Mouse (Mus musculus) neutrophil, adult 5-6 weeks (primary cell): ENCODE measurements around the gene 2210011C24Rik. TPM values are rescaled to one million over a fixed set of nuclear protein-coding genes. Genes with fewer than 3 reads are reported as not detected.

Experiments
- ATAC-seq: fragments of 151-379, 151-347 bp; 2 replicates; pipeline ENCODE4 v1.8.0; 2017; ENCODE audit warnings: mild to moderate bottlenecking, moderate TSS enrichment; ENCODE audit not compliant: insufficient number of reproducible peaks, poor library complexity, low FRiP score, severe bottlenecking; ENCODE audit errors: extremely low read depth
- total RNA-seq: library from RNA; stranded (forward); fragments of 200-1000 nt; gene quantifications from 2 replicates; pipeline ENCODE4 v1.2.3, GENCODE M21; 2017

Gene 2210011C24Rik
- total RNA-seq, result not detected in 2 replicates

DNA sequence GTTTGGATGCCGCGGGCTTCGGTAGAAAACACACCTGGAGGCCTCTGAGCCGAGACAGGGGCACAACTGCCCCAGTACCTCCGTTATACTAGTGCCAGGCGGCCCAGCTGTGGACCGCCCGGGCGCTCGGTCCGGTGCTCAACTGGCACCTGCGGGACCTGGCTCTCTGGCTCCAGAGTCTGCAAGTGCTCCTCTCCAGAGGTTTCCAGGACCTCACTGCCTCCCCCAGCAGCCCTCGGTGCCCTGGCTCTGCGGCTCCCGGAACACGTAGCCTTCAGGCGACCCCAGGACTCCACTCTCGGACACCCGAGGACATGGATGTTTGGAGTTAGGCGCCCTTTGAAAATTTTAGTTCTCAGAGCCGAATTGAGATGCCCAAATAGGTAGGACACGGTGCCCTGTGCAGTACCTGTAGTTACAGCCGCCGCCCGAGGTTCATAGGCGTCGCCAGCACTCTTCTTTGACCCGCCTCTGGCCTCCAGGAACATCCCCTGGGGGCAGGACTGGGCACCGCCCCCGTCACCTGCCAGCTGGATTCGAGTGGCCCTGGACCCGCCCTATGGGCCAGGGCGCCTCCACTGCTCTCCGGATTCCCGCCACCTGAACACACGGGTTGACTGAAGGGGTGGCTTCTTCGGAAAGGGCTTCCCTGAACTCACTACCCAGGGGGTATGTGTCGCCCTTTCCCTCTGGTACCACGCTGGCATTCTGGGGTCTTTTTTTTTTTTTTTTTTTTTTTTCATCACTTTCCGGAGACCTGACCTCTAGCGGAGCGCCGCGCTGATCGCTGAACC lies at the start of gene 2210011C24Rik:
Gene 2210011C24Rik (minus strand): TSS at position 467 of the 794 bp plus-strand sequence.
- ATAC-seq, result 0 out of 2 replicates have a peak, but pooled peaks have one; percentile 7

DNA sequence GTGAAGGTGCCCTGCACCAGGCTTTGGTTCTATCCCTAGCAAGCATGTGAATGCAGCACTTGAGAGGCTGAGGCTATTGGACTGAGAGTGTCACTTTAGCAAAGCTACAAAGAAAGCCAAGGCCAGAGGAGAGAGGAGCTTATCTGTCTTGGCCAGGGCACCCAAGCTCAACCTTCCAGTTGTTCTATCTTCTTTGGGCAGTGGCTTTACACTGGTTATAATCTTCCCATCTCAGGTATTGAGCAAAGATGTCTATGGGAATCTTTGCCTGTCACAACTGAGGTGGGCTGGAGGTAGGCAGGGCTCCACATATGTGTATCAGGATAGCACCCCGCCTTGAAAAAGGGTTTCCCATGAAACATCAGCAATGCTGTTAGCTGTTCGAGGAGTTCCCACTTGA lies 48.3 kb upstream of the 2210011C24Rik start:
- no peak for ATAC-seq

- ATAC-seq, result no peak
Observed at GRCm38 (mm10) chr8:84059226-84059625, 47.3 kb upstream of the 2210011C24Rik start.

DNA sequence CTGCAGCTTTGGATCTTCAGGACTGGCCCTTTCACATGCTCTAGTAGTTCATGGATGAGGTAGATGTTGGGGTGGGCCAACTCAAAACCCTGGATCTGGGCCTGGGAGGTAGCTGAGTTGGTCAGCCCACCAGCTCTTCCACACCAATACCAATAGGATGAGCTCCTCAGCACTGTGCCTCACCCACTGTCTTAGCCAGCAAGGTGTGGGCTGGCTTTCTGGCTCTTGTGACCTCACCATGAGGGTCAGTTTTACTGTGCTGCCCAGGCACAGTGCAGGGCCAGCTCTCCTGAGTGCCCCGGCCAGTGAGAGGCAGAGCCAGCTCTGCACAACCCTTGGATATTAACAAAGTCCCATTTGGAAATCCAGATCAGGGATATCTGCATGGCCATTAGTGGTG lies 45.9 kb upstream of the 2210011C24Rik start:
- ATAC-seq, result no peak

- ATAC-seq, result no peak
Observed at GRCm38 (mm10) chr8:84053229-84053628, 41.3 kb upstream of the 2210011C24Rik start.

- no peak for ATAC-seq
Observed at GRCm38 (mm10) chr8:84052746-84053145, 40.8 kb upstream of the 2210011C24Rik start.

GRCm38 (mm10) chr8:84048171-84048570 lies 36.2 kb upstream of the 2210011C24Rik start:
- ATAC-seq, result no peak

DNA sequence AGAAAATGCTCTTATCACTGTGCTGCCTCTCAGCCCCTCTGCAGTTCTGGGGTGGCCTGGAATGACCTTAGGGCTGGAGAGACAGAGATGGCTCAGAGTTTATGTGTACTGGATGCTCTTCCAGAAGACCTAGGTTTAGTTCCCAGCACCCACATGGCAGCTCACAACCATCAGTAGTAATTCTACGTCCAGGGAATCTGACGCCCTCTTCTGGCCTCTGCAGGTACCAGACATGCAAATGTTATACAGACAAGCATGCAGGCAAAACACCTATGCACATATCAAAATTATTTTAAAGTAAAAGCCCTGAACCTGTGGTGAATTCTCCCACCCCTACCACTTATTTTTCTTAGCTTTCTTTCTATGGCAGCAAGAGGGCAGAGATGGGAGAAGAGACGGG lies 34.5 kb upstream of the 2210011C24Rik start:
- ATAC-seq, result no peak

DNA sequence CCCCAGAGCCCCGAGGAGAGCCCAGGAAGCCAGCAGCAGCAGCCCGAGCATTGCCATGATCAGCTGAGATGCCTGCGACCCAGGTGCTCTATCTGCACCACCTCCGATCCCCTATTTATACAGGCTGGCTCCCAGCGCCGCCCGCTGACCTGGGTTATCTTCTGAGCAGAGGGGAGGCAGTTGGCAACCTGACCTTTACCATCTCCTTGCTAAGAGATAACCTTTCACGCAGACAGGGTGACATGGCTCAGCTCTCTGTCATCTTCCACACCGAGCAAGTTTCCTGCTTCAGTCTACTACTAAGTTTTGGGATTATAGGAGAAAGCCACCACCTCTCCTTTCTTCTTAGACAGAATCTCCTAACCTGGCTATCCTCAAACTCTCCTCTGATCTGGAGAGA lies 32.9 kb upstream of the 2210011C24Rik start, which contains the start of gene Rln3:
Gene Rln3 (minus strand): TSS at position 101 of the 400 bp plus-strand sequence.
- ATAC-seq, result no peak

GRCm38 (mm10) chr8:84044103-84044502 lies 32.1 kb upstream of the 2210011C24Rik start:
- no peak for ATAC-seq

- no peak for ATAC-seq
Observed at GRCm38 (mm10) chr8:84042948-84043342, 31.0 kb upstream of the 2210011C24Rik start.

- ATAC-seq, result peak; percentile 63
Observed at GRCm38 (mm10) chr8:84042066-84042947, 30.3 kb upstream of the 2210011C24Rik start, which contains the start of gene Il27ra. Il27ra (minus strand) TSS chr8:84042589.

GRCm38 (mm10) chr8:84039050-84039449 lies 27.1 kb upstream of the 2210011C24Rik start:
- ATAC-seq, result peak; percentile 44; the same call in 1 of the 2 replicates

- ATAC-seq, result no peak
Observed at GRCm38 (mm10) chr8:84038015-84038414, 26.0 kb upstream of the 2210011C24Rik start.

DNA sequence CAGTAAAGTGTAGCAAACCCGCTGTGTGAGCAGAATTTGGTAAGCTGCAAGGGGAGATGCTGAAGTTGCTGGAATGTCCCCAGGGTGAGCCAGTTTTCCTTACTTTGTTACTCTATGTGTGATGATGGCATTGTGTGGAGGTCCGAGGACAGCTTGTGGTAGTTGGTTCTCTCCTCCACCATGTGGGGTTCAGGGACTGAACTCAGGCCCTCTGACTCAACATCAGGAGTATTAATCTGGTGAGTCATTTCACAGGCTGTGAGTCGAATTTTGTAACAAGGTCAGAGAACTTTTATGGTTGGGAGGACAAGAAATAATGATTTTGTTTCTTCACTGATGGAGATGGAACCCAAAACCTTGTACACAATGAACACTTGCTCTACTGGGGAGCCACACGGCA lies 20.8 kb upstream of the 2210011C24Rik start:
- no peak for ATAC-seq

DNA sequence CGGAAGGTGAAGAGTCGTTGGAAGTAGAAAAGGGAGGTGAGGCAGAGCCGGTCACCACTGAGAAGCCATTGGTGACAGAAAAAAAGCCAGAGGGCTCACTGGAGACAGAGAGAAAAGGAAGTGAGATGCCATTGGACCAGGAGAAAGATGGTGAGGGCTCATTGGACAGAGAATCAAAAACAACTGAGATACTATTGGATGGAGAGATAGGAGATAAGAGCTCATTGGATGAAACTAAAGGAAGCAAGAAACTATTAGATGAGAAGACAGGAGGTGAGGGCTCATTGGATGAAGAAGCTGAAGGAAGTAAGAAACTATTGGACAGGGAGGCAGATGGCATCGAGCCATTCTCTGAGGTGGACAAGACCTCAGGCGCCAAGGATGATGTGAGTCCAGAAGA lies 17.3 kb upstream of the 2210011C24Rik start:
- no peak for ATAC-seq

DNA sequence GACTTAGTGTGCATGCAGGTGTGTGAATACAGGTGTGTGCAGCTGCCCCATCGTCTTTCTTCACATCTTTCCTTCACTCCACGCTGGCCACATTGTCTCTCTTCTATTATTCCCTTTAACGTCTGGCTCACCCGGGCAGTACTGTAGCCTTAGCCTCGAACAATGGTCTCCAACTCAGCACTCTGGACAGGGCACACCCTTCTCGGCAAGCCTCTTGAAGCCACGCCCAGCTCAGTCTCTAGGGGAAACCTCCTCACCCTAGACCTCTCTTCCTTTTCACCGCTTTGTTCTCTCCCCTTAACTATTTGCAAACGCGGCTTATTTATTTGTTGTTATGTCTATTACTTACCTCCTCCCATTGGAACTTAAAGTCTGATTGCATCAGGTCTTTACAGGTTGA lies 15.5 kb upstream of the 2210011C24Rik start:
- ATAC-seq, result peak; percentile 37; the same call in 1 of the 2 replicates

DNA sequence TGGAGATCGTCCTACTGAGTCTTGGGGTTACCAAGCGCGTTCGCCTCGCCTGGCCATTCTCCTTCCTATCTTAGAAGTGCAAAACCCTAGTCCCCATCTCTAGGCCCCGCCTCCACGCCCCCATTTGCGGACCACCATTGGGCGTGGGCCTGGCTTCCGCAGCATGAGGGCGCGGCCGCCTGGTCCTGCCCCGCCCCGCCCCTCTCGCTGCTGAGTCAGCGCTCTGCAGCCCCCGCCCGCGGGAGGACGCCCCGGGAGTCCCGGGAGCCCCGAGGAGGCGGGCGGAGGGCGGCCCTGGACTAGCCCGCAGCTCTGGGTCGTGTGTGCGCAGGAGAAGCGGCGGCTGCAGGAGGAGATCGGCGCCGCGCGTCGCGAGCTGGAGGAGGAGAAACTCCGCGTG lies 13.9 kb upstream of the 2210011C24Rik start:
- ATAC-seq, result no peak

- no peak for ATAC-seq
Observed at GRCm38 (mm10) chr8:84024171-84024570, 12.2 kb upstream of the 2210011C24Rik start.

GRCm38 (mm10) chr8:84023631-84024030 lies 11.7 kb upstream of the 2210011C24Rik start:
- no peak for ATAC-seq
